Mouse (Mus musculus) adipose tissue, adult 10 weeks (tissue): Measurements from ENCODE around the gene Ppp2r5d. TPM values are rescaled to one million over a fixed set of nuclear protein-coding genes. Genes with fewer than 3 reads are reported as not detected.

Experiments used
- polyA plus RNA-seq: library from polyadenylated mRNA; stranded (reverse); fragments of 350-450 nt; fragmentation: Illumina TruSeq; extraction: RNeasy Lipid Tissue Mini Kit (QIAGEN cat#74804); gene quantifications from one replicate; pipeline ENCODE4 v1.2.3, GENCODE M21; 2014; ENCODE audit warnings: low read depth, low replicate concordance

Ppp2r5d gene
- polyA plus RNA-seq = 35.1 TPM

DNA sequence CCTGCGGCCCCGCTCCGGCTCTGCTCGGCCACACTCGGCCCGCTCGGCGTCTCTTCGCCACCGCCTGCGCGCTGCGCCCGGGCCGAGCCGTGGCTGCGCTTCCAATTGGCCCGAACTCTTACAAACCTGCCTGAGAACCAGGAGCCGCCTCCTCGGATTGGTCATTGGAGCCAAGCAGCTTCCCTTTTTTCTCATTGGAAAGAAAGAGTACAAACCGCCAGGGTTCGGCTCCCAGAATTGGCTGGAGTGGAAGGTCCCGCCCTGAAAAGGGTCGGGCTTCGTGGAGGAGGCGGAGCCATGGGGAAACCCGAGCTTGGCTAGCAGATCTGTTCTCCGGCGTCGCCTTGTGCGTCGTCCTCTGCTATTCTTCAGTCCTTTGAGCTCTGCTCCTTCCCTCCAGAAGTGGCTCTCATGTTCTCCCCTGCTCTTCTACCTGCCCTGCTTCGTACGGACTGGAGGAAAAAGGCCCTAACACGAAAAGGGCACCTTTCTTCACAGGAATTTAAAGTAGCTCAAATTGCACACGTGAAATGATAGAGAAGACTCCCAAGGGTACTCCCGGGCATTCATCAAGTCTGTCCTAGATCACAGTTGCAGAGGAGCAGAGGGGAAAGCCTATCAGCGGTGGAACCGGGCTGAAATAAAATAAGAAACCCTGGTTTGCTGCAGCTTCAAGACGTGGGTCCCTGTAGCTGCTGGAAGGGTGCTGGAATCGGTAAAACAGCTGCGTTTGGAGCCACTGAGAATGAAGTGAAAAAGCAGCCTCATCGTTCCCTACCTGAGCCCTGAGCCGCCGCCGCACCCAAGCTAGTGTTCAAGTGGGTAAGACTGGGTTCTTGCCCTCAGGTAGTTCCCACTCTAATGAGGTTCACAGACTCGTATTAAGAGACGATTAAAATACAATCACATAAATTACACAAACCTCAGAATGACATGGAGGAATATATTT is at the start of gene Ppp2r5d:
Ppp2r5d (minus strand) TSS at position 225 of the 949 bp plus-strand sequence.

DNA sequence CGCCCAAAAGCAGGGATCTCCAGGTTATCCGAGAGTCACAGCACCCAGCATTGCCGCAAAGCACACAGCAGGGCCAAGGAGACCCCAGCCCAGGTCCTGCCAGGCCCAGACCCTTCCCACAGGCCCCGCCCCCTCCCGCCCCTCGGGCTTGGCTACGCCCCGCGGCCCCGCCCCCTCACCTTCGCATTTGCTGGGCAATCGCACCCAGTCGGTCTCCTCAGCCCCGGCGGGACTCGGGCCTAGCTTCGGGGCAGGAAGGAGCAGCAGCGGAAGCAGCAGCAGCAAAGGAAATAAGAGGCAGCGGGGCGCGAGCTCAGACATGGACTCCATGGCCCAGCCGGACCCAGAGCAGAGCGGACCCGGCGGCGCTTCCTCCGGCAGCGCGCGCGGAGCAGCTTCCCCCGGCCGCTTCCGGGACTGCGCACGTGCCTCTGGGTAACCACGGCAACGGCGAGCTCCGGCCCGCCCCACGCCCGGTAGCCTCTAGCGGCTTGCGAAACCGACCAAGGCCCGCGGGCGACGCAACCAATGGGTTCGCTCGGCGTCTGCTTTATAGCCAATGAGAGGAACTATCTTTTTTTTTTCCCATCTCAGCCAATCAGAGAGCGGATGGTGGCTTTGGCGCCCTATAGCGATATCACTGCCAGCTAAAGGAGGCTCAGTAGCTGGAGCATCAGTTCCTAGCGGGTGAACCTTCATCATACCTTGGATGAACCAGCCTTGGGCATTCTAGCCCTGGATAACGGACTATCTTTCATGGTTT is 47.1 kb upstream of the Ppp2r5d start, which contains the start of gene Cnpy3:
Cnpy3 (minus strand) TSS at position 421 of the 763 bp plus-strand sequence.

DNA sequence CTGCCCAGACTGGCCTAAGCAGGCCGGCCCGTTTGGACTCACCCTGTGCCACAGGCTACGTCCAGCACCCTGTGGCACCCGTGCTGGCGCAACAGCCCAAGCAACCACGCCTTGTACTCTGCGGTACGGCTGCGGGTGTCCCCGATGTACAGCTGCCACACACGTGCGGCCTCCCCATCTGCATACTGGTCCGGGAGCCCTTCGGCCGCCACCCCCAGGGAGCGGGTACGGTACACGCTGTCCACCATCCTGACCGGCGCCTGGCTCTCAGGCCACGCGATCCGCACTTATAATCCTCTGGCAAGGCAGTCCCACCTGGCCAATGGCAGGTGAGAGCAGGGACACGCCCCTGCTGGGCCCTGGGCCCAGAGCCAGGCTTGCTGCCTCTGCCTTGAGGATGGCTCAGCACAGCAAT is 24.0 kb upstream of the Ppp2r5d start, which contains the start of gene Gnmt:
Gnmt (minus strand) TSS at position 265 of the 415 bp plus-strand sequence.

DNA sequence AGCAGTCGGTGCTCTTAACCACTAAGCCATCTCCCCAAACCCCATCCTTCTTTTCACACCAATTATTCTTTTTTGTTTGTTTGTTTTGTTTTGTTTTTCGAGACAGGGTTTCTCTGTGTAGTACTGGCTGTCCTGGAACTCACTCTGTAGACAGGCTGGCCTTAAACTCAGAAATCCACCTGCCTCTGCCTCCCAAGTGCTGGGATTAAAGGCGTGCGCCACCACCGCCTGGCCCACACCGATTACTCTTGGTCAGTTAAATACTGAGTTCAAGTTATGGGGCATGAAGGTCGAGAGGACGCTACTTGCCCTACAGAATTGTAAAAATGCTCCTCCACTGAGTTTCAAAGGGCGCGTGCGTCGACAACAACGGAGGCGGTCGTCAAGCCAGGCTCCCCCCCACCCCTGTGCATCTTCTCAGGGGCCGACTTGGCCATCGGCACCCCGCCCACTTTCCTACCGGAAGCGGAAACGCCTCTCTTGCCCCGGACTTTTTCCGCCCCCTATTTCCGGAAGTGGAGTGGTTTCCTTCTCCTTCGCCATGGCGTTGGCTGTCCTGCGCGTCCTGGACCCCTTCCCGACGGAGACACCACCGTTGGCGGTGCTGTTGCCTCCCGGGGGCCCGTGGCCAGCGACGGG is 6.2 kb upstream of the Ppp2r5d start, which contains the start of gene Pex6:
Pex6 (plus strand) TSS at position 505 of the 639 bp plus-strand sequence.

DNA sequence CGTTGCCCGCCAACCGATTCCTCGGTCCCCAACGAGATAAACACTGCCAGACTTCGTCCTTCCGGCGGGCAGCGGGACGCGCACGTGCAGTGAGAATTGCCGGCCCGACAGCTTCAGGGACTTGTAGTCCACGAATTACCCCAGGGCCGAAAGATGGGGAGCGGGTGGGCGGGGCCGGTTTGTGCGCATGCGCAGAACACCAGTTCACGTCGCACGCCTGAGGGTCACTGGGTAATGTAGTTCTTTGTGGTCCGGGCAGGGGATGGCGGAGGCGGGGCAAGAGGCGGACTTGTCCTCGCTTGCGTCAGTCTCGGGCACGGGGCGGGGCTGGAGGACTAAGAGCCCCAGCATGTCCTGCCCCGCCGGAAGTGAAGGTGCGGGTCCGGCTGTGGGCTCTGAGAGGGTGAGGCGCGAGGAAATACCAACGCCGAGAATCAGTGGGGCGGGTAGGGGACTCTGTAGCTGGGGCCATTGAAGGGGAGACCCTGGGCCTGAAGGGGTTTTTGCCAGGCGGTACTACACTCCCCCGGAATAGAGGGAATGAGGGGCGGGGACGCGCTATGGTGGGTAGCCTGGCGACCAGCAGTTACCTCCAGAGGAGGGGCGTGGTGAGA is 24.0 kb downstream of the Ppp2r5d start, which contains the start of gene Klhdc3:
Klhdc3 (minus strand) TSS at position 155 of the 614 bp plus-strand sequence.

DNA sequence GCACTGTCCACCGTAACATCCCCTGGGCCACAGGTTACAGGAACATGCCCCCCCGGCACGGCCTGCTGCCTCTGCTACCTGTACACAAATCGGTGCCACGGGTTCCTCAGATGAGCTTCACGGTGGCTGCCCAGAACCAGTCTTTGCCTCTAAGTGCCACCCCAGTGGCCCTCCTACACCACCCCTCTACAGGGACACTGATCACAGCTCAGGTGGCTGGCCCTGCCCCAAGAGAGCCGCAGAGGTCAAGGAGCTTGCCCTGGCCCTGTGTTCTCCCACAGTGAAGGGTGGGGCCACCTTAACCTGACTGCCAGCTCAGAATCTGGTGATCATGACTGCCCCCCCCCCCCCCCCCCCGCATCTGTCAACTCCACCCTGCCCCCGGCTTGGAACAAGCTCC is 26.5 kb downstream of the Ppp2r5d start, which contains the start of gene Mea1:
Mea1 (plus strand) TSS at position 378 of the 400 bp plus-strand sequence.

DNA sequence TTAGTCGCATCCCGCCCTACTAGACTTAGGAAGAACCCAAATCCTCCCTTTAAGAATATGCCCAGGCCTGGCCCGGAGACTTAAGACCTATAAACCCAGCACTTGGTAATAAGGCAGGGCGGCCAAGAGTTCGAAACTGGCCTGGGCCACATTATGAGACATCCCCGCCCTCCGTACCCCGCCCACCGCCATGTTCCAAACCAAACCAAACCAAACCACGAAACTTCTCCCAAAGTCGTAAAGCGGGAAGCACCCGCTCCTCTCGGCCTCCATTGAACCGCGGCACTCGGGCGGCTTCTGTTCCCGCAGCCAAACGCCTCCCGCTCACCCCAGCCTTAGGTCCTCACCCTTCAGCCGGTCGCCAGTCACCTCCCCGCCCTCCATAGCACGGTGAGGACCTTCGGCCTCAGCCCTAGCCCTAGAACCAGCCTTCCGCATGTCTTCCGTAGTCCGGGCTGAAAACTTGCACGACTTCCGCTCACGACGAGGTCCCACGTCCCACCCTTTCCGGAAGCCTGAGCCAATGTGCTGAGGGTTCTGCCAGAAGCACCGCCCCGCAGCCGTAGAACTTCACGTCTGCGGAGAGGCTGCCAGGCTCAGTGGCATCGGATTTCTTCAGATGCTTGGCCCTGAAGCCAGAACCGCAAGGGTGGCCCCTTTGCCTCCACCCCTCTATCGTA is 30.9 kb downstream of the Ppp2r5d start, which contains the start of gene Rrp36:
Rrp36 (minus strand) TSS at position 503 of the 680 bp plus-strand sequence.

DNA sequence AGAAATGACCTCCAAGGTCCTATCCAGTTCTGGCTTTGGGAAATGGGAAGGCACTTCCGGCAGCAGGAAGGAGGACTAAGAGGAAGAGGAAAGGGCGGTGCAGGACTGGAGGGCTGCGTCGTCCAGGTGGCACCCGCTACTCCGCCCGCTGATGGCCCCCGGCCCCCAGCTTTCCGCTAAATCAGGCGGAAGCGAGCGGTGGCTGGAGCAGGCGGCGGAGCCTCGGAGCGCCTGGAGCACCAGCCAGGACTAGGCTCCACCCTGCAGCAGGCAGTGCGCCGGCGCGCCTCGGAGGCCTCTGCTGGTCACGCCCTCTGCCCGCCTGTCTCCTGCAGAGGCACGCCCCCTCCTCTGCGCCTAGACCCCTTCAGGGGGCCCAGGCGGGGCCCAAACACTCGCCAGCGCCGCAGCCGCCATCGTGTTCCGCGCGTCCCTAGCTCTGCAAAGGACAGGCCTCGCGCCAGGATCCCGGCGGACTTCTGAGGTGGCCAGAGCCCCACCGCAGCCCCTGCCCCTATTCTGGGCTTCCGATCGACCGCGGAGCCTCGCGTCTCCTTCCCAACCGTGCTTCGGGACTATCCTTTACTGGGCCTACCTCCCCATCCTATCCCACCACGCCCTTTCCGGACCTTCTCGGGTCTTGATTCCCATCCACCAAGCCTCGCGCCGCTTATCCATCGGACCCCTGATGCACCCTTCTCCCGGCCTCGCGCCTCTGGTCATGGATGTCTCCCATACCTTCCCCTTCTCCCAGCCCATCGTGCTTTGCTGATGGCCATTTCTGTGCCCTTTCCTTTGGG is 54.5 kb downstream of the Ppp2r5d start, which contains the start of gene Cul7:
Cul7 (plus strand) TSS at position 106 of the 800 bp plus-strand sequence.

DNA sequence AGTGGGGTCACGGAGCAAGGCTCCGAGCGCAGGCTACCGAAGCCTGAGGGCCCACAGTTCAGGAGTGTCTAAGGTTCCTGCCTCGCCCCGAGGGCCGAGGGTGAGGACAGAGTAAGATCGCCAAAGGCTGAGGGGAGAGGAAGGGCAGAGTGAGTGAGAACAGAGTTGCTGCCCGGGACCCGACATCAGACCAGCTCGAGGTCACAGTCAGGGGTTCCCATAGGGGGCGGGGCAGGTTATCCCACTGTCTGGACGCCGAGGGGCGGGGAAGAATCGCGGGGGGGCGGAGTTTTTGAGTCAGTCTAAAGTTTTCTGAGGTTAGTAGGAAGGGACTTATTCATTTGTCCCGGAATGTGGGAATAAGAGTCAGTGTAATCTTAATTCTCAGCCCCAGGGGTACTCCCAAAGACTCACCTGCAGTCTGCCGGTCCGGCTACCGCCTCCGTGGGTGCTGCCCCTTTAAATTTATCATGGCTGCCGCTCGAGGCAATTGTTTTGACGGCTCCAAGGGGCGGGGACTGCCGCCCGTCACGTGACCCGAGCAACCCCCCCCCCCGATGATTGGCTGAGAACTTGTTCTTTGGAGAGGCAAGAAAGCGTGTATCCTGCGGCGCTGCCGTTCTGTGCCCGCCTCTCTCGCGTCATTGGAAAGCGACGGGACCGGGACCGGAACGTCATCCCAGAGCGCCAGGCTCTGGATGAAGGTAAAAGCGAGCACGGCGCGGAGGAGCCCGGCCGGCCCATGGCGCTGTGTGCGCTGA is 59.2 kb downstream of the Ppp2r5d start, which contains the start of the genes Klc4 and Mrpl2:
Klc4 (minus strand) TSS at position 462 of the 761 bp plus-strand sequence.
Mrpl2 (plus strand) TSS at position 669 of the 761 bp plus-strand sequence.

Other genes with a start within 250 kb of the Ppp2r5d start
- 2.0 TPM for gene Ttbk1, start 217.4 kb downstream of the Ppp2r5d start, polyA plus RNA-seq
- 4.1 TPM for gene Dnph1, start 208.4 kb downstream of the Ppp2r5d start, polyA plus RNA-seq
- gene Cul9, start 158.7 kb downstream of the Ppp2r5d start, polyA plus RNA-seq = 19.3 TPM
- 30.2 TPM for gene Srf, start 148.9 kb downstream of the Ppp2r5d start, polyA plus RNA-seq
- 17.2 TPM for gene Ptk7, start 75.6 kb downstream of the Ppp2r5d start, polyA plus RNA-seq
- gene Klc4, start 59.1 kb downstream of the Ppp2r5d start, polyA plus RNA-seq = 24.0 TPM
- 54.7 TPM for gene Mrpl2, start 58.9 kb downstream of the Ppp2r5d start, polyA plus RNA-seq
- 36.8 TPM for gene Cul7, start 54.8 kb downstream of the Ppp2r5d start, polyA plus RNA-seq
- 23.4 TPM for gene Rrp36, start 30.8 kb downstream of the Ppp2r5d start, polyA plus RNA-seq
- gene Mea1, start 26.3 kb downstream of the Ppp2r5d start, polyA plus RNA-seq = 127 TPM
- 58.3 TPM for gene Klhdc3, start 24.2 kb downstream of the Ppp2r5d start, polyA plus RNA-seq
- 26.6 TPM for gene Pex6, start 6.4 kb upstream of the Ppp2r5d start, polyA plus RNA-seq
- gene Gnmt, start 24.1 kb upstream of the Ppp2r5d start, polyA plus RNA-seq = 7.1 TPM
- 58.1 TPM for gene Cnpy3, start 47.1 kb upstream of the Ppp2r5d start, polyA plus RNA-seq
- gene Ptcra, start 58.6 kb upstream of the Ppp2r5d start, polyA plus RNA-seq = not detected
- gene 2310039H08Rik, start 67.5 kb upstream of the Ppp2r5d start, polyA plus RNA-seq = 54.6 TPM
- 48.1 TPM for gene Rpl7l1, start 77.6 kb upstream of the Ppp2r5d start, polyA plus RNA-seq
- gene Bicral, start 153.4 kb upstream of the Ppp2r5d start, polyA plus RNA-seq = 13.4 TPM
- gene Tbcc, start 185.6 kb upstream of the Ppp2r5d start, polyA plus RNA-seq = 21.9 TPM
- gene Prph2, start 205.3 kb upstream of the Ppp2r5d start, polyA plus RNA-seq = not detected